Mouse (Mus musculus): Measurements from ENCODE around the gene Kndc1. TPM values are rescaled to one million over a fixed set of nuclear protein-coding genes. Genes with fewer than 3 reads are reported as not detected.

Kndc1 gene
- polyA plus RNA-seq, 1 experiment from 2014 or later: 0.06 TPM

GRCm38 (mm10) chr7:139905261-139905660 is 10.8 kb downstream of the Kndc1 start:
- no peak for ATAC-seq (ENCODE audit: insufficient number of reproducible peaks, low FRiP score)
- Histone ChIP-seq H3K36me3 (no peaks in the 10 kb centered on the region), H3K9ac (no peak overlapping the region), H3K4me2 (peak overlapping the region; percentile 31; the same call in 1 of the 2 replicates), H3K4me1 (replicated peaks) (peaks cover 15% of the 10 kb centered on the region), H3K4me3 (no peak overlapping the region), H3K9me3 (replicated peaks) (no peaks in the 10 kb centered on the region), H3K27me3 (replicated peaks) (peaks cover 33% of the 10 kb centered on the region), H3K27ac (ENCODE audit: poor library complexity, severe bottlenecking) (no peak overlapping the region)
- 29% methylated on average over 6 of the region's 6 CpGs for WGBS

DNA sequence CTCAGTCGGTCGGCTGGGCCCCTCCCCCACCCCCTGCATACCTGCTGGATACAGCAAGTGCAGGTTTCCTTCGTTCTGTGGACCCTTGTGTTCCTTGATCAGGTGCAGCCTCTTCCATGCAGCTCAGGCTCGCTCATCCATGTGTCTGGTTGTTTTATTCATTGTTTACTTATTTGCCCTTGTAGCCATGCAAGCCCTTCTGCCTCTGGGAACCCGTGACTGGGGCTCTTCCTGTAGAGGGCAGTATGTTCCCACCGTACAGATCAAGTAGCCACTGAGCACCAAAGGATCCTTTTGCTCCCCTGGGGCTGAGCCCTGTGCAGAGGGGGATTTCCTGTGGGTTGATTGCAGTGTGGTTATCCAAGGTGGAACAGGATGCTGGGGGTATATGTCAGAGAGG is 11.2 kb downstream of the Kndc1 start:
- Histone ChIP-seq H3K27me3 (replicated peaks) (peaks cover 29% of the 10 kb centered on the region), H3K4me2 (peak overlapping the region; percentile 31; the same call in 1 of the 2 replicates), H3K9me3 (replicated peaks) (no peaks in the 10 kb centered on the region), H3K4me1 (replicated peaks) (peaks cover 16% of the 10 kb centered on the region), H3K27ac (ENCODE audit: poor library complexity, severe bottlenecking) (no peak overlapping the region), H3K36me3 (no peaks in the 10 kb centered on the region), H3K4me3 (no peak overlapping the region), H3K9ac (no peak overlapping the region)
- ATAC-seq (ENCODE audit: insufficient number of reproducible peaks, low FRiP score): no peak
- WGBS: 5% methylated on average over 6 of the region's 6 CpGs

DNA sequence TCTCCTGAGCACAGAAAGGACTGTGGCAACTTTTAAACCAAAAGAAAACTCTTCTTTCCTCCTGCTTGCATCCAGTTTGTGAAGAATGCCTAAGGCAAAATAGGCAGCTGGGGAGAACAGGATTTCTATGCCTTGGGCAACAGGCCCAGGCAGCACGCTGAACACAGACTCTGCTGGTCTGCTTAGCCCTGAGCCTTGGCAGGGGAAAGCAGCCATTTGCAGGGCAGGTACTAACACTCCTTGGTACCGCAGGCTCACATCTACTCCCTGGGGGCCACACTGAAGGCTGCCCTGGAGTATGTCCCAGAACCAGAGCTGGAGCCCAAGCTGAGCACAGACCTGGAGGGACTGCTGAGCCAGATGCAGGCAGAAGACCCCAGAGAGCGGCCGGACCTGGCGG is 13.7 kb downstream of the Kndc1 start:
- H3K4me3 ChIP-seq: no peak overlapping the region
- ATAC-seq (ENCODE audit: insufficient number of reproducible peaks, low FRiP score): no peak
- no peaks in the 10 kb centered on the region for H3K36me3 ChIP-seq
- 74% methylated on average over 5 of the region's 5 CpGs for WGBS
- peaks cover 42% of the 10 kb centered on the region for H3K27me3 ChIP-seq (replicated peaks)
- peaks cover 16% of the 10 kb centered on the region for H3K4me1 ChIP-seq (replicated peaks)
- no peak overlapping the region for H3K4me2 ChIP-seq
- H3K27ac ChIP-seq (ENCODE audit: poor library complexity, severe bottlenecking): no peak overlapping the region
- no peak overlapping the region for H3K9ac ChIP-seq
- H3K9me3 ChIP-seq (replicated peaks): no peaks in the 10 kb centered on the region

DNA sequence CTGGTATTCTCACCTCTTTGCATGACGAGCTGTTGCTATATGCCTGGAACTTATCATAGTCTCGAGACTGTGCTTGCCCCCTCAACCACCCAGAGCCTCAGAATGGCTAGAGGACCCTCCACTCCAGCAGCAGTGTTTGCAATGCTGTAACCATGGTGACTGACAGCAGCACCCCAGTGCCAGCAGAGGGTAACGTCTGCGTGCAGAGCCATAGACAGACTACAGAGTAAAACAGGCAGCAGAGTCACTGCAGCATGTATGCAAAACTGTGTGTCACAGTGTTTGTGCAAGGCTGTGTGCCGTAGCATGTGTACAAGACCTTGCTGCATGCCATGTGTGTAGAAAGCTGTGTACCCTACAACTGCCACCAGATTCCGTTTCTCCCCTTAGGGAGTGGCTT is 15.0 kb downstream of the Kndc1 start:
- Histone ChIP-seq H3K27me3 (replicated peaks) (peaks cover 49% of the 10 kb centered on the region), H3K9me3 (replicated peaks) (no peaks in the 10 kb centered on the region), H3K4me1 (replicated peaks) (peaks cover 21% of the 10 kb centered on the region), H3K4me3 (no peak overlapping the region), H3K36me3 (no peaks in the 10 kb centered on the region), H3K27ac (ENCODE audit: poor library complexity, severe bottlenecking) (no peak overlapping the region), H3K4me2 (no peak overlapping the region), H3K9ac (no peak overlapping the region)
- WGBS: 36% methylated on average over 6 of the region's 6 CpGs
- no peak for ATAC-seq (ENCODE audit: insufficient number of reproducible peaks, low FRiP score)

GRCm38 (mm10) chr7:139910204-139910835 is 15.8 kb downstream of the Kndc1 start:
- Histone ChIP-seq H3K4me2 (no peak overlapping the region), H3K9ac (no peak overlapping the region), H3K27ac (ENCODE audit: poor library complexity, severe bottlenecking) (no peak overlapping the region), H3K27me3 (replicated peaks) (peaks cover 57% of the 10 kb centered on the region), H3K4me3 (no peak overlapping the region), H3K4me1 (replicated peaks) (peaks cover 23% of the 10 kb centered on the region), H3K9me3 (replicated peaks) (no peaks in the 10 kb centered on the region), H3K36me3 (no peaks in the 10 kb centered on the region)
- 42% methylated on average over 11 of the region's 11 CpGs for WGBS
- no peak for ATAC-seq (ENCODE audit: insufficient number of reproducible peaks, low FRiP score)

- WGBS: 10% methylated on average over 29 of the region's 29 CpGs
- Histone ChIP-seq H3K4me1 (replicated peaks) (peaks cover 15% of the 10 kb centered on the region), H3K4me3 (peak overlapping the region; percentile 31), H3K9me3 (replicated peaks) (no peaks in the 10 kb centered on the region), H3K36me3 (no peaks in the 10 kb centered on the region), H3K4me2 (peak overlapping the region; percentile 60), H3K27me3 (replicated peaks) (peaks cover 82% of the 10 kb centered on the region), H3K9ac (no peak overlapping the region), H3K27ac (ENCODE audit: poor library complexity, severe bottlenecking) (no peak overlapping the region)
- 0 out of 2 replicates have a peak, but pooled peaks have one; percentile 26 for ATAC-seq (ENCODE audit: insufficient number of reproducible peaks, low FRiP score)
These were observed 19.9 kb downstream of the Kndc1 start for GRCm38 (mm10) chr7:139914141-139915047.

DNA sequence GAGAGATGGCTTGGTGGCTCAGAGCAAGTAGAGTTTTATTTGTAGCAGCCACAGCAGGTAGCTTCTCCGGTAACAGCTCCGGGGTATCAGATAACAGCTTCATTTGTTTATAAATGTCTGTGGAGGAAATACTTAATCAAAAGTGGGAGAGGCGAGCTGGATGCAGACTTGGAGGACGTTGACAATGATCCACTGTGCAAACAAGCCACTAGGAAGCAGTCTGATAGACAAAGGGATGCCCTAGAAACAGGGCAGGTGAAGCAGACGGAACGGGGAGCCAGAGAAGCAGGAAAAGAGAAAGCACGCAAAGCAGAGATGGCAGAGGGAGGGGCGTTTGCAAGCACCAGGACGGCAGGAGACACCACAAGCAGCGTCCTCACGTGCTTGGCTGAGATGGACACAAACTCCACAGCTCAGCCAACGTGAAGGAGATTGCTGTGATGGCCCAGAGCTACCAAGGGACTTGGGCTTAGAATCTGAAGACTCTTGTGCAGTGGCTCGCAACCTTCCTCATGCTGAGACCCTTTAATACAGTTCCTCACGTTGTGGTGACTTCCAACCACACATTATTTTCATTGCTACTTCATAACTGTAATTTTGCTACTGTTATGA is 21.3 kb downstream of the Kndc1 start:
- WGBS: 7% methylated on average over 14 of the region's 14 CpGs
- H3K36me3 ChIP-seq: no peaks in the 10 kb centered on the region
- ATAC-seq (ENCODE audit: insufficient number of reproducible peaks, low FRiP score): no peak
- no peaks in the 10 kb centered on the region for H3K9me3 ChIP-seq (replicated peaks)
- peaks cover 94% of the 10 kb centered on the region for H3K27me3 ChIP-seq (replicated peaks)
- no peak overlapping the region for H3K9ac ChIP-seq
- H3K4me2 ChIP-seq: peak overlapping the region; percentile 20; the same call in 1 of the 2 replicates
- no peak overlapping the region for H3K4me3 ChIP-seq
- H3K27ac ChIP-seq (ENCODE audit: poor library complexity, severe bottlenecking): no peak overlapping the region
- peaks cover 7% of the 10 kb centered on the region; the same call in 1 of the 2 replicates for H3K4me1 ChIP-seq (replicated peaks)

DNA sequence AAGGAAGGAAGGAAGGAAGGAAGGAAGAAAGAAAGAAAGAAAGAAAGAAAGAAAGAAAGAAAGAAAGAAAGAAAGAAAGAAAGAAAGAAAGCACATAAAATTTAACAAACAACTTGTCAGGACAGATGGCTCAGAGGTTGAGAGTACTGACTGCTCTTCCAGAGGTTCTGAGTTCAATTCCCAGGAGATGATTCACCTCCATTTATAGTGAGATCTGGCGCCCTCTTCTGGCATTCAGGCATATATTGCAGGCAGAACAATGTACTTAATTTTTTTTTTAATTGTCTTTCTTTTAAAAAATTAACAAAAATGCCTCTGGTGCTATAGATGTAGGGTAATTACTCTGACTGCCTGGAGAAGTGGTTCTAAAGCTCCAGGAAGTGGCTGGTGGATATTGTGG is 21.8 kb downstream of the Kndc1 start:
- H3K4me3 ChIP-seq: no peak overlapping the region
- no peak overlapping the region for H3K9ac ChIP-seq
- no peaks in the 10 kb centered on the region for H3K9me3 ChIP-seq (replicated peaks)
- H3K27me3 ChIP-seq (replicated peaks): peaks cover 94% of the 10 kb centered on the region
- H3K4me1 ChIP-seq (replicated peaks): peaks cover 7% of the 10 kb centered on the region; the same call in 1 of the 2 replicates
- 4% methylated on average over 1 of the region's 1 CpGs for WGBS
- H3K4me2 ChIP-seq: no peak overlapping the region
- H3K36me3 ChIP-seq: no peaks in the 10 kb centered on the region
- H3K27ac ChIP-seq (ENCODE audit: poor library complexity, severe bottlenecking): no peak overlapping the region
- ATAC-seq (ENCODE audit: insufficient number of reproducible peaks, low FRiP score): no peak

- Histone ChIP-seq H3K4me1 (replicated peaks) (peaks cover 7% of the 10 kb centered on the region; the same call in 1 of the 2 replicates), H3K9ac (no peak overlapping the region), H3K27me3 (replicated peaks) (peaks cover 88% of the 10 kb centered on the region), H3K4me3 (no peak overlapping the region), H3K9me3 (replicated peaks) (no peaks in the 10 kb centered on the region), H3K27ac (ENCODE audit: poor library complexity, severe bottlenecking) (no peak overlapping the region), H3K36me3 (no peaks in the 10 kb centered on the region), H3K4me2 (no peak overlapping the region)
- no peak for ATAC-seq (ENCODE audit: insufficient number of reproducible peaks, low FRiP score)
- WGBS: 75% methylated on average over 4 of the region's 4 CpGs
These were observed 23.8 kb downstream of the Kndc1 start for GRCm38 (mm10) chr7:139918262-139918661.

- ATAC-seq (ENCODE audit: insufficient number of reproducible peaks, low FRiP score): no peak
- H3K4me1 ChIP-seq (replicated peaks): no peaks in the 10 kb centered on the region
- no peaks in the 10 kb centered on the region for H3K36me3 ChIP-seq
- 17% methylated on average over 11 of the region's 11 CpGs for WGBS
- no peak overlapping the region for H3K27ac ChIP-seq (ENCODE audit: poor library complexity, severe bottlenecking)
- H3K9me3 ChIP-seq (replicated peaks): no peaks in the 10 kb centered on the region
- H3K9ac ChIP-seq: no peak overlapping the region
- H3K27me3 ChIP-seq (replicated peaks): peaks cover 66% of the 10 kb centered on the region; the same call in 1 of the 2 replicates
- no peak overlapping the region for H3K4me3 ChIP-seq
- H3K4me2 ChIP-seq: no peak overlapping the region
These were observed 36.2 kb downstream of the Kndc1 start for GRCm38 (mm10) chr7:139930732-139931131.

- Histone ChIP-seq H3K9ac (no peak overlapping the region), H3K36me3 (no peaks in the 10 kb centered on the region), H3K4me3 (no peak overlapping the region), H3K27me3 (replicated peaks) (peaks cover 68% of the 10 kb centered on the region), H3K4me2 (no peak overlapping the region), H3K4me1 (replicated peaks) (no peaks in the 10 kb centered on the region), H3K9me3 (replicated peaks) (no peaks in the 10 kb centered on the region), H3K27ac (ENCODE audit: poor library complexity, severe bottlenecking) (no peak overlapping the region)
- no peak for ATAC-seq (ENCODE audit: insufficient number of reproducible peaks, low FRiP score)
- 80% methylated on average over 10 of the region's 10 CpGs for WGBS
These were observed 42.2 kb downstream of the Kndc1 start for GRCm38 (mm10) chr7:139936705-139937104.
